Mouse (Mus musculus) neural tube, embryonic 10.5 days (tissue): Measurements from ENCODE around the gene Tiam2.

ENCODE experiments used
- DNase-seq: peaks from one replicate; pipeline ENCODE4 v3.0.0-alpha.2; 2017; ENCODE audit warnings: low spot score; ENCODE audit errors: extremely low spot score

The Tiam2 gene

DNA sequence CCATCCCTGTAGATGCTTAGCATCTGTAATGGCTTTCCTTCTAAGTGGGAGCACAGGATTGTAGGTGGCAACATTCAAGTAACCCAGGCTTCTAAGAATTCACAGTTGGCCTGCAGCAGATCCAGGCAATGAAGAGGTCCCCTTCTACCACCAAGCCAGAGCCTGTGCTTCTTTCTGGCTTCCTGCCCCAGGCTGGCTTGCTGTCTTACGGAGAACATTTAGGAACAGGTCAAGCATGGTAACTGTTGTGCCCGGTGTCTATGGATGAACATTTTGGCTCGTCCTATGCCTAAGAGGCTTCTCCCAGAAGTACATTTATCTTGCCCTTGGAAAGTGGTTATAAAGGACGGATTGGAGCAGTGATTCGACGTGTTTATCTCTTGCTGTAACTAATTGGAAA, 165.3 kb downstream of the Tiam2 start:
- DNase-seq = no peak

DNA sequence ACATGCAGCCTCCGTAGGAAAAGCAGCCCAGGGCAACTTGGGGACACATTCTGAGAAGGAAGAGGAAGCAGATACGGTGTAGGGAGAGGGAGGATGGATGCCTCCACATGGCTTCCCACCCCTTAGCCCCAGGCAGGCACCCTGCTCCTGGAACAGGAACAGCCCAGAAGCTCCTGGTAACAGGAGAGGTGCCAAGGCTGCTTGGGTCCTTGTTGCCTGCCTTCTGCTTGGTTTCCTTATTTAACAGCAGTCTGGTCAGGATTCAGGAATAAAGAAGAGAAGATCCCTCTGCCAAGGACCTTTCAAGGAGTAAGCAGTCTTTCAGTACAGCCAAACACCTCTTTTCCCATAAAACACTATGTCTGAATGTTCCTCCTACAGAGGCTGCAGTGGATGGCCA, 169.2 kb downstream of the Tiam2 start:
- DNase-seq = no peak

DNA sequence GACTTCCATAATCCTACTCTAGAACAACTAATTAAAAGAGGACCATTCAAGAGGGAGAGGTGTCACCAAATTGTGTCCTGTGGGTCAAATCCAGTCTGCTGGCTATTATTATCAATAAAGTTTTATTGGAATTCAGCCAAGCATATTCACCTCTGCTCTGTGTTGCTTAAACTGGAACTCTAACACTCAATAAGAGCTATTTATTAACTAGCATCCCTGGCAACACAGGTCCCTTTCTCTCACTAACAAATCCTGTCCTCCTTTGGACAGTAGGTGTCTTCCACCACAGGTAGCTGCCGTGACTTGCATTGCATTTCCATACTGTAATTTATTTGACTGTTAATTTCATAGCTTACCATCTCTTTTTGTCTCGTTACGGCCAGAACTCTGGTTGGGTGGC, 169.7 kb downstream of the Tiam2 start:
- DNase-seq = no peak

DNA sequence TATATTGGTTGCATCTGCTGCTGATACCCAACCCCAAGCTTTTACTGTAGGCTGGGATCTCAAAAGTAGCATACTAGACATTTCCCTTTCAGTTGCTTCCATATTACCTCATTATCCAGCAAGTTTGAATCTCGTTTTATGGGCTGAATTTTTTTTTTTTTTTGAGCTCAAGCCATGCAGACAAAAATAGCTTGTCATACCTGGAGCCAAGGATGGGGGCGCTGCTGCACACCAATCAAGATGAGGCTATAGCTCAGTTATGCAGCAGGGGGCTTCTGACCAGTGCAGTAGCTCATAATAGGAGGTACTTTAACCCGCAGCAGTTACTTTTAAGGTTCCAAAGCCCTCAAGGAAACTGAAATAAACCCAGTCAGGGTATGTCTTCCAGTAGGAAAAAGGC, 171.7 kb downstream of the Tiam2 start:
- DNase-seq = peak; percentile 57

DNA sequence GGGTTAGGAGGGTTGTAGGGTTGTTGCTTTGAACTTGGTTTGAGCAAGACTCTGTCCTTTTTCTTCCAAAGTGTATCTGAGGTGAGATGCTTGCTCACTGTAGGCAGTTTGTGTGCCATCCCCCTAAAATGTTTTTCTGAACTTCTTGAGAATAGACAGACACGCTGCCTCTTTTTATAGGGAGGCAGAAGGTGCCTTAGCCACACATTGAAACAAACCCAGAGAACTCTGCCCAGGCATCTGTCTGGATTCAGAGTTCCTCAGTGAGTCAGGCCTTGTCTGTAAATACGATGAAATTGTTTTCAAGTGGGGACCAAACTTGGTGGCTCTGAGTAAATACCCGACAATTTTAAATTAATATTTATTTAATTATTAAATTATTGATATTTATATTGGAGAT, 172.2 kb downstream of the Tiam2 start:
- DNase-seq = no peak

DNA sequence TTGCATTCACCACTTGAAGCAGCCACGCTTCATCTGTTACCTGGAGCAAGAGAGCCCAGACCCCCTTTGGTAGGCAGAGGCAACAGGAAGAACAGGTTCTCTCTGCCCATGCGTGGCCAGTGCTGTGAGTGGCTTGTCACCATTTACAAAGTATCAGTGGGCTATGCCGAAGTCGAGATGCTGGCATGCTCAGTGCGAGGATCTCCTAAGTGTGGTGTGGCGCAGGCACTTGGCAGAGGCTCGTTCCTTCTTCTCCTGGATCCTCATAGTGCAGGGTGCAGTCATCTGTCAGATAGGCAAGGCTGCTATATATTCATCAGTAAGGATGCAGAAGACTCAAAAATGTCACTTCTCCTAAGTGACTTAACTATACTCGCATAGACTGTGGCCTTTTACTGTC, 173.1 kb downstream of the Tiam2 start:
- DNase-seq = no peak

DNA sequence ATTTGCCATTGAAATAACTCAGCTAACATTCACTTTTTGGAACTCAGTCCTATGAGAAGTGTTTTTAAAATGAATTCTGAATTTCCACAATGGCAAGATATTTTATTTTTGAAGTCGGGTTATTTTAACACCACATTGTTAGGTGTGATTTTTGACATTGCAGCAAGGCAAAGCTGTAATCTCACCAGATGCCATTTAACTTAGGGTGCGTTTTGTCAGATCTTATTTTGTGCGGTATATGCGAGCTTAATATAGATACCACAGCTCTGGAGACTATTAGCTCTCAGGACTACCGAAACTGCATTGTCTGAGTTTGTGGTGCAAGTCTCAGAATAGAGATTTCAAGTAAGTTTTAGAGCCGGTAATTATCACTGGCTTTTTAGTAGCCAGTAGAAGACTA, 173.7 kb downstream of the Tiam2 start:
- no peak for DNase-seq

DNA sequence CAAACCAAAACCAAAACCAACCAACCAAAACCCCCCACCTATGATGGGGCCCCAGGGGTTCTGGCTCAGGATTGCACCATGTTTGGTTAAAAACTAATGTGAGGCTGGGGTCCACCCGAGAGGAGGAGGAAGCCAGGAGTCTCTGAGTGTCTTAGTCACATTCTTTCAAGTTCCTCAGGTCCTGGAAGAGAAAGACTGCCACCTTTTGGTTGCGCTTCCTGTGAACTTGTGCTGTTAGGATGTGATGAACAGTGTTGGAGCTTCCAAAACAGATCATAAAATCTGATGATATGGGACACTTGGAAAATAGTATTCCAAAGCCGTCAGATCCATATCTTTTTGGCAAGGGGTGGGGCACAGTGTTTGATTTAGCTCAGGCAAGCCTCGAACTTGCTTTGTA, 174.6 kb downstream of the Tiam2 start:
- DNase-seq = no peak

DNA sequence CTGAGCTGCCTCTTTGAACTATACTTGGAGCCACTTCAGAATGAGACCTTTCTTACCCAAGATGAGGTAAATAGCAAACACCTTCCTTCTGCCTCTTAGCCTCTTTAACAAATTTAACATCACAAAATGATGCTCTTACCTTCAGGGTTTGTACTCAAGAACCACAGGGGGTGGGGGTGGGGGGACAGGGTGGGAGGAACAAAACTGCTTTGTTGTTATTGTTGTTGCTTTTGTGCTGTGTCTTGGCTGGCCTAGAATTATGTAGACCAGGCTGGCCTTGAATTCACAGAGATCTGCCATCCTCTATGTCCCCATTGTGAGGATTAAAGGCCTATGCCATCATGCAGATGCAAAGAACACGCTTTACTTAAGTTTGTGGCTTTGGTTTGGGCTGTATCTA, 179.3 kb downstream of the Tiam2 start:
- no peak for DNase-seq

DNA sequence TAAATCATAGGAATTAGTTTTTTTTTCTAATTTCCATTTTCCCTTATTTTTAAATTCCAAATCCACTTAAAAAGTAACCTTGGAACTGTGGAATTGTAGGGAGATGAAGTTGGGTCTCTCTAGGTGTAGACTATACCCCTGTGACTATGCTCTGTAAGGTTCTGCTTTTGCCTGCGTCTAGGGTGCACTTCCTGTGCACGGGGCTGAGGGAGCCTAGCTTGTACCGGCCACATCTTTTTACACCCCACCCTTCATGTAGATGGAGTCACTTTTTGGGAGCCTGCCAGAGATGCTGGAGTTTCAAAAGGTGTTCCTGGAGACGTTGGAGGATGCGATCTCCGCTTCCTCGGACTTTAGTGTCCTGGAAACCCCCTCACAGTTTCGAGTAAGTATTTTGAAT, 180.1 kb downstream of the Tiam2 start:
- no peak for DNase-seq

DNA sequence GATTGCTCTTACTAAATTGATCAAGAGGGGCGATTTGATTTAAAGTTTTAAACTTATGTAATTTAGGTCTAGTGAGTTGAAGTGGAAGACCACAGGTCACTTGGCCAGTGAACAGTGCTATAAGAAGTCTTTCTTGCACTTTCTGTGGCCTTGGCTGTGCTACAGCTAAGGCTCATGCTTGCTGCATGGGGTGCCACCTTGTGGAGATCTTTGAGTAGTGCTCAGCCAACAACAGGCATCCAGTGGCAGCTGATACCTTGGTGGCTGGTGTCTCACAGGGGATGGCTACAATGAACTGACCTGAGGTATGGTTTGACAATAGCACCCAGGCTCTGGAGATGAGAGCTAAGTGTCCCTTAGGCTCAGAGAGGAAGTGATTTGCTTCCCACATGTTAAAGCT, 183.5 kb downstream of the Tiam2 start:
- peak; percentile 42 for DNase-seq

DNA sequence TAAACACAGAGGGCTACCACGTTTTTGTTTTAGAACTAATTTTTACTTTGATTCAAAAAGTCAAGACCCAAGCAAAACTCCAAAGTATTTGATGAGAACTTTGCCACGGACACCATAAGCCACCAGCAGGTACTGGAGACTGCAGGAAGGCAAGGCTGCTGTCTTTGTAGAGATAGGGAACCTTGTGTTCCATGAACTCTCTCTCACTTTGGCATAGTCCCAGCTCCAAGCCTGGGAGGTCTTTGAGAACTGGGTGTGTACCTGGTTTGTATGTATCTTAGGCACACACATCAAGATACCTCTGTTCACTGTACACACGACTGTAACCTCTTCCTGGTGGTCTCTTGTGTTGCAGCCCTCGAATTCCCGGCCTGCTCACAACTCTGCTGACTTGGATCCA, 187.9 kb downstream of the Tiam2 start:
- no peak for DNase-seq

DNA sequence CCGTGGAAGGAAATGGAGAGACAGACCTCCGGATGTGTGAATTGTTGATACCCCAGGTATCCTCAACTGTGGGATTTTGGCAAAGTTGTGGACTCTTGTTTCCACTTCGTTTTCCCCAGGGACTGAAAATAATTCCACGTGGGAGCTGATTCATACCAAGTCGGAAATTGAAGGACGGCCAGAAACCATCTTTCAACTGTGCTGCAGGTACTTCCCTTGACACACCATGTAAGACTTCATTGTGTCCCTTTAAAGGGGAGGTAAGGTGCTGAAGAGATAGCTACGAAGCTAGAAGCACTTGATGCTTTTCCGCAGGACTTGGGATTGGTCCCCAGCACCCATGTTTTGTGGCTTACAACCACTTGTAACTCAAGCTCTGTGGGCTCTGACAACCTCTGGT, 189.5 kb downstream of the Tiam2 start:
- no peak for DNase-seq

DNA sequence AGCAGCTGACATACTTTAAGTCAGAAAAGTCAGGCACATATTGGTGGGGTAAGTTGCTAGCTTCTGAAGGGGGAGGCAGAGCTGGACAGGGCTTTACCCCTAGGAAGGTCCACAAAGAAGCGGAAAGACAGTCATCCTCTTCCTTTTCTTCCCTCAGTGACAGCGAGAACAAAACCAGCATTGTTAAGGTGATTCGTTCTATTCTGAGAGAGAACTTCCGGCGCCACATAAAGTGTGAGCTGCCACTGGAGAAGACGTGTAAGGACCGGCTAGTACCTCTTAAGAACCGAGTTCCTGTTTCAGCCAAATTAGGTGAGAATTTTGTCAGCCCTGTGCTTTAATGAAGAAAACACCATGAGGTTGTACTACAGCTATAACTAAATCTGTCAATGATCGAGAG, 190.0 kb downstream of the Tiam2 start:
- no peak for DNase-seq

DNA sequence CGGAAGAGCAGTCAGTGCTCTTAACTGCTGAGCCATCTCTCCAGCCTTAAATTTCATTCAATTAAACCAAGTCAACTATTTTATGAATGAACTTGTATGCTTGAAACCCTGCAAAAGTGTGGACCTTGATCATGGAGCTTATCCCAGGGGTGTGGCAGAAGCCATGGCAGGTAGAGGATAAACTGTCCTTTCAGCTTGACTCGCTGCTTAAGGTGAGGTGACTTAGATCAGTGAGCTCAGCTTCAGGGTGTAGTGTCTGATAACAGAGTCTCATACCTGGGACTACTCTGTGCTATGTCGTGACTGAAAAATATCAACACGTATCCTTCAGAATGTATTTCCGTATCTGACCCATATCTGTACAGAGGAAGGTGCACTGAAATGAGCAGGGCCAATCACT, 194.0 kb downstream of the Tiam2 start:
- DNase-seq = no peak

DNA sequence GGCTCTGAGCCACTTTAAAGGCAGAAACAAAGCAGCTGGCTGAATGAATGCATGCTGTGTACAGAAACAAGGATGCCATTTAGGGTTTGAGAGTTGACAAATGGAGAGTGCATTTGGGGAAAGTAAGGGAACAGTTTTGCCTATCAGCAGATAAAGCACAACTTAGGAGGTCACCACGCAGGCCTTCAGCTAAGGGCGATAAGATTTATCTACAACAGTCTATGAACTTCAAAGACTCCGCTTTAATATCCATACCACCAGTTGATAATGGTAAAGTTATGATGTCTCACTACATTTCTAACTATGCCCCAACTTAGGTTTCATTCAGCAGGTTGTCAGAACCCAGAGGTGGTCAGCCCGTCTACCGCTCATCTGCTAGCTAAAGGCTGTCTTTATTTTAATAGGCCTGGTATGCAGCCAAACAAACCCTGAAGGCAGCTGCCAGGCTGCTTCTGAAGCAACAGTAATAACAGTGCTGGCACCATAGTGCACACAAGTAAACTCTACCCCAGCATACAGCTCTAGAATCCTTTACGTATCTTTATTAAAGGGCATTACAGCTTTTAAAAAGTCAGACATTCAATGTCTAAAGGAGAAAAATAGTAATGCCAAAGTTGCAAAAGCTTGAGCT, 201.6 kb downstream of the Tiam2 start:
- DNase-seq = no peak

DNA sequence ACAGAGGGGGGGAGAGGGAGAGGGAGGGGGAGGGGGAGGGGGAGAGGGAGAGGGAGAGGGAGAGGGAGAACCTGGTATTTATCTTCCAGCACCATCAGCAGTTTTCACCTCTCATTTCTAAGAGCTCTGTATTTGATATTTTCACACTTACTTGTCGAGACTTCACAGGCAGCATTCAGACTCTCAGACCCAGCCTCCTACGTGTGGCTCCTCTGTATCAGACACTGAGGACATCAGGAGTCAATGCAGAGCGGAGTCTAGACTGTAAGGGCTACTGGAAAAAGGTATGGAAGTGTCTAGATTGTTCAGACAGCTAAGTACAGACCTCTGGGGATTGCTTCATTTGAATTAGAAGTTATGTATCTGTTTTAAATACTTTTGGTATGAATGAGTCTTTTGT, 203.2 kb downstream of the Tiam2 start:
- DNase-seq = no peak

DNA sequence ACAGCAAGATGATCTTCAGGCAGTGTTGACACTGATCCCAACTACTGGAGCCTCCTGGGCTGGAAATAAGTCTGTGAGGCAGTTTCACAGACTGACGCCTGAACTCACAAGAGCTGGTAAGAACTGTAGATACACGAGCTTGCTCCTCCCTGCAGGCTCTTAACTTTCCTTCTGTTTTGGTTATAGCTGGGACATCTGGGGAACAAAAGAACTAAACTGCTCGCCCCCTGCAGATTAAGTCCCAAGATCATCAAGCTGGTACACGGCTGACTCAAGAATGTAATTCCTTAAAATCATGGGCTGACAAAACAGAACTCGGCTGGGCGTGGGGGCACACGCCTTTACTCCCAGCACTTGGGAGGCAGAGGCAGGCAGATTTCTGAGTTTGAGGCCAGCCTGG, 204.2 kb downstream of the Tiam2 start:
- DNase-seq = no peak

DNA sequence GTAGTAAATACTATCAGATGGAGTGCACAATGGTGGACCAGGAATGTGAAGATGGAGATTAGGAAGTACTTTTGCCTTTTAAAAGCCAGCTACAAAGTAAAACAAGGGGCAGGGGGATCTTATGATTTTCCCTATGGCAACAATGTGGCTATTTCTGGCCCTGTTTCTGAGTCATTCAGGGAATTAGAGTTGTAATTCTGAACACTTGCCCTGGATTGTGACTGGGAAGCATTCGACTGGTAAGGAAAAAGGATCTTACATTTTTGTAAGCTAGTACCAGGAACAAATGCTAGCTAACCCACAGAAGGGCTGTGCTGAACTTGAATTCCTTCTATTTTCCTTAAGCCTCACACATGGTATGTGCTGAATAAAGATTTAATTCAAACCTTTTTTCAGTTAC, 205.3 kb downstream of the Tiam2 start:
- no peak for DNase-seq

DNA sequence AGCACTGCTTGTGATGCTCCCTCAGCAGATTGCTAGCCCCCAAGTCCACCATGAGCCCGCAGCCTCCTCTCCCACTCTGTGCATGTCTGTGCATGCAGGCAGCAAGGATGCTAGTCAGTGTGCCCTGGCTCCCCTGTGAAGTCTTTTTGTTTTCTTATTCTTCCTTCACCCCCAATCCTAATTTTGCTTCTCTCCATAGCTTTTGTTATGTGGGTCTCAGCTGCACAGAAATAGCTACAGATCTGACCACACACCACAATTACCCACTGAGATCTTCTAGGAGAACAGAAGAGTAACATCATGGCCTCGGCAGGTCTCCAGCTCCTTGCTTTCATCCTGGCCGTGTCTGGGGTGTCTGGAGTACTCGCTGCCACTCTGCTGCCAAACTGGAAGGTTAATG, 205.9 kb downstream of the Tiam2 start, which contains the start of gene Cldn20:
Gene Cldn20, plus strand, starts transcription at position 301 of the 400 bp plus-strand sequence.
- DNase-seq = no peak

DNA sequence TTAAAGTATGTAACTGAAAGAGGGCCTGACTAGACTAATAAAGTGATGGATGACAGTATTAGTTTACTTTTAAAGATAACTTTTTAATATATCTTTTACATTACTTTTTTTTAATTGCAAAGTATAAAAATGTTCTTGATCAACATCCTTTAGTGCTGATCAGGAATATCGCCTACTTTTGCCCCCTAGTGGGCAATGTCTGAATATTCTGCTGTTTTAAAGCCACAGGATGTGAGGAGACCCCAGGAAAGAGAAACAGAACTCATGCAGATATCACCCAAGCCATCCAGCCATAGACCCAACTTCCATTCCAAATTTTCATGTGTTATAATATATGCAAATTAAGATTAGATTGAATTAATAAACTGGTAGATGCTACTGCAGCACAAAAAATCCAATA, 207.1 kb downstream of the Tiam2 start:
- no peak for DNase-seq

DNA sequence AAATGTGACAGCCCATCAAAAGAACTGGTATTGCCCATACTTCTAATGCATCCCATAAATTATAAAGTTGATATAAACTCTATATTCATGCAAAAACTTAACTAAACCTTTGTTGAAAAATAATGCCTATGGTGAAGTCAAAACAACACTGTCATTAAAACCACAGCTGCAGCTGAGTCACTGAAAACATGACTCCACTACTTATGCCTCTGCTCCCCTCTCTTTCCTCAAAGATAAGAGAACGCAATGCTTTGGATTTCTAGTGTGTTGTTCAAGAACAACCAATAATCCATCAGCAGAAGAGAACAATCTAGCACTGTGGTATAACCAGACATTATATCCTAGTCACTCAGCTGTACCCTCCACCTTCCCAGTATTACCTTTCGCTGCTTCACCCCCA, 213.9 kb downstream of the Tiam2 start:
- no peak for DNase-seq

DNA sequence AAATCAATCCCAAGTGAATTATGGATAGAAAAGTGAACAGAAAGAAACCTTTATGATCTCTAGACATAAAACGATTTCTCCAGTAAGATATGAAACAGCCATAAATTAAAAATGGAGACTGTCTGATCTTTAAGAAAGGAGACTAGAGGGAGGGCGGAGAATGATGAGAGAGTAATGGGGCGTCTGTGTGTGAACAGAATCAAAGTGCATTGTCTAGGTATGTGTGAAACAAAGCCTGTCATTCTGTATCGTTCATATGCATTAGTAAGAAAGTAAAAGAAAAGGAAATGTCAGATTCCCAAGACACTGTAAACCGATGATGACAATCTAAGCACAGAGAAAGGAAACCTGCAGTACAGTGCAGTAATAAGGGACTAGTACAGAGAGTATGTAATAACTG, 214.7 kb downstream of the Tiam2 start:
- DNase-seq = no peak

DNA sequence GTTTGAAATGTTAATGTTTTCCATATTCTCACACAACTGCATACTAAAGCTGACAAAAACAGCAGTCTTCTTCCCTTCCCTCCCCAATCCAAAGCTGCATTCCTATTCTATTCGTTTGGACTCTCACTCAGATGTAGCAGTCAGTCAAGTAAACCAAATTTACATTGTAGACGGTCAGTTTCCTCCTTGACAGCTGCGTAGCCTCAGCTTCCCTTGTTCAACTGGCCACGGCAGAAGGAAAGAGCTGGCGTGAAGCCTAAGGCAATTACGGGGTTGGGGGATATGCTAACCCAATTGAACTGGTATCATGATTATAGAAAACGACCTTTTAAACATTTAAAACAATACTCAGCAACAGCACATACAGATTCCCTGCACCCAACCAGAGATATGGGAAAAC, 221.4 kb downstream of the Tiam2 start:
- DNase-seq = no peak
